Mouse (Mus musculus): Measurements from ENCODE around the gene Il2ra. TPM values are rescaled to one million over a fixed set of nuclear protein-coding genes. Genes with fewer than 3 reads are reported as not detected.

Il2ra gene
- total RNA-seq, 4 experiments from 2014 or later, result 0.08 to 0.13 (median 0.09) TPM; not detected in 1

GRCm38 (mm10) chr2:11652780-11653179 is 10.2 kb downstream of the Il2ra start:
- DNase-seq (ENCODE audit: low spot score in 2 of 2), result no peak

GRCm38 (mm10) chr2:11653330-11653729 is 10.7 kb downstream of the Il2ra start:
- DNase-seq (ENCODE audit: low spot score in 2 of 2), result no peak

GRCm38 (mm10) chr2:11653780-11654179 is 11.2 kb downstream of the Il2ra start:
- DNase-seq (ENCODE audit: low spot score in 2 of 2), result no peak

- no peak for DNase-seq (ENCODE audit: low spot score in 2 of 2)
Measured at GRCm38 (mm10) chr2:11654990-11655931, 12.7 kb downstream of the Il2ra start.

- DNase-seq (ENCODE audit: low spot score in 2 of 2), result no peak
Measured at GRCm38 (mm10) chr2:11657581-11657980, 15.0 kb downstream of the Il2ra start.

- no peak for DNase-seq (ENCODE audit: low spot score in 2 of 2)
Measured at GRCm38 (mm10) chr2:11659263-11659662, 16.7 kb downstream of the Il2ra start.

GRCm38 (mm10) chr2:11662143-11662906 is 19.7 kb downstream of the Il2ra start:
- DNase-seq (ENCODE audit: low spot score in 2 of 2), result no peak

GRCm38 (mm10) chr2:11662907-11663230 is 20.3 kb downstream of the Il2ra start:
- no peak for DNase-seq (ENCODE audit: low spot score in 2 of 2)

GRCm38 (mm10) chr2:11663961-11664360 is 21.4 kb downstream of the Il2ra start:
- peak; percentile 76 to 86 for DNase-seq (ENCODE audit: low spot score in 2 of 2)

- DNase-seq (ENCODE audit: low spot score in 2 of 2), result no peak
Measured at GRCm38 (mm10) chr2:11664367-11664766, 21.8 kb downstream of the Il2ra start.

- no peak for DNase-seq (ENCODE audit: low spot score in 2 of 2)
Measured at GRCm38 (mm10) chr2:11664806-11665205, 22.2 kb downstream of the Il2ra start.

GRCm38 (mm10) chr2:11665326-11665725 is 22.7 kb downstream of the Il2ra start:
- no peak for DNase-seq (ENCODE audit: low spot score in 2 of 2)

GRCm38 (mm10) chr2:11672144-11672543 is 29.5 kb downstream of the Il2ra start:
- DNase-seq (ENCODE audit: low spot score in 2 of 2), result no peak

- no peak for DNase-seq (ENCODE audit: low spot score in 2 of 2)
Measured at GRCm38 (mm10) chr2:11679626-11680025, 37.0 kb downstream of the Il2ra start.

GRCm38 (mm10) chr2:11682712-11683111 is 40.1 kb downstream of the Il2ra start:
- DNase-seq (ENCODE audit: low spot score in 2 of 2), result no peak

- no peak for DNase-seq (ENCODE audit: low spot score in 2 of 2)
Measured at GRCm38 (mm10) chr2:11686512-11686911, 43.9 kb downstream of the Il2ra start.

- no peak for DNase-seq (ENCODE audit: low spot score in 2 of 2)
Measured at GRCm38 (mm10) chr2:11687436-11687835, 44.8 kb downstream of the Il2ra start.

- DNase-seq (ENCODE audit: low spot score in 2 of 2), result no peak
Measured at GRCm38 (mm10) chr2:11690201-11690890, 47.7 kb downstream of the Il2ra start.

- no peak for DNase-seq (ENCODE audit: low spot score in 2 of 2)
Measured at GRCm38 (mm10) chr2:11693352-11693751, 50.7 kb downstream of the Il2ra start.

- no peak for DNase-seq (ENCODE audit: low spot score in 2 of 2)
Measured at GRCm38 (mm10) chr2:11694104-11694503, 51.5 kb downstream of the Il2ra start.

GRCm38 (mm10) chr2:11695867-11696266 is 53.3 kb downstream of the Il2ra start:
- no peak for DNase-seq (ENCODE audit: low spot score in 2 of 2)

GRCm38 (mm10) chr2:11698994-11699393 is 56.4 kb downstream of the Il2ra start:
- DNase-seq (ENCODE audit: low spot score in 2 of 2), result no peak

Data from layer of hippocampus, adult 8-10 months (tissue).